Mouse (Mus musculus): Measurements from ENCODE around the gene Zfp872. TPM values are rescaled to one million over a fixed set of nuclear protein-coding genes. Genes with fewer than 3 reads are reported as not detected.
"Not testable (repeated sequence)": the region's sequence is repeated elsewhere in the genome, so short reads cannot be mapped to it uniquely, and the experiment has no call there.

The Zfp872 gene
- polyA plus RNA-seq (2017; shearing (Covaris generic)) = not detected

DNA sequence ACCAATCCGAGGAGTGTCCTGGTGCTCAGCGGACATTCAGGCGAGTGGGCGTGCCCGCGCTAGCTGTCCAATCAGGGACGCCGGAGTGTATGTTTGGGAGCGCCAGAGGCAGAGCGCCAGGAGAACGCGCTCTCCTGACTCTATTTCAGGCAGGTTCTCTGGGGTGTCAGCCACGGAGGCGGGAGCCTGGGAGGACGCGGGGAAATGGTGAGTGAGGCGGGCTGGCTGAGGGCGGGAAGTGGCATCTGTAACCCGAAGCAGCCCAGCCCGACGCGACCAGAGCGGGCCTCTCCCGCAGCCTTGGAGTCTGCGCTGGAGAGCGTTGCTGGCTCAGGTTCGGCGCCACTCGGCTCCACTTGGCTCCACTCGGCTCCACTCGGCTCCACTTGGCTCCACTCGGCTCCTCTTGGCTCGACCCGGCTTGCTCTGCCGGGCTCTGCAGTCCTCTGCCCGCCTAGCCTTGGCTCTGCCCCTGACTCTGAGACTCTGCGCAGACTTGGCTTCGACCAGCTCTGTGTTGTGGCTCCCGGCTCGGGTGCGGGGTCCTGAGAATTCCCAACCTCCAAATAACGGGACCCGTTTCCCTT is at the start of gene Zfp872:
TSS of gene Zfp872 (plus strand) at position 66 of the 587 bp plus-strand sequence.
- ATAC-seq = no peak

DNA sequence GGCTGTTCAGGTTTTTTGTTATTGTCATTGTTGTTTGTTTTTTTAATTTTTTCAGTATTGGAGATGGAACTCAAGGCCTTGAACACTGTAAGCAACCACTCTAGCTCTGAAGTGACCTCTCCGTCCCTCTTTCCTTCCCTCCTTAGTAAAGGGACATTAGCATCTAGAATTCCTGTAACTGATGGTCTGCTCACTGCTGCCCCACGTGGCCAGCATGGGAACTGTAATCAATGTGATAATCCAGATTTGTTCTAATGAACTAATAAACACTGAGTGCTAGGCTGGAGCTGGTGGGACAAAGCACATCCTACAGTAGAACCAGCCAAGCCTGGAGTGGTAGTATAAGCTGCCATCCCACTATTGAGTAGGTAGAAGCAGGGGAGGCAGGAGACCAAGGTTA is 49.4 kb upstream of the Zfp872 start:
- no peak for ATAC-seq

GRCm38 (mm10) chr9:22139746-22140145 is 48.1 kb upstream of the Zfp872 start:
- ATAC-seq = no peak

DNA sequence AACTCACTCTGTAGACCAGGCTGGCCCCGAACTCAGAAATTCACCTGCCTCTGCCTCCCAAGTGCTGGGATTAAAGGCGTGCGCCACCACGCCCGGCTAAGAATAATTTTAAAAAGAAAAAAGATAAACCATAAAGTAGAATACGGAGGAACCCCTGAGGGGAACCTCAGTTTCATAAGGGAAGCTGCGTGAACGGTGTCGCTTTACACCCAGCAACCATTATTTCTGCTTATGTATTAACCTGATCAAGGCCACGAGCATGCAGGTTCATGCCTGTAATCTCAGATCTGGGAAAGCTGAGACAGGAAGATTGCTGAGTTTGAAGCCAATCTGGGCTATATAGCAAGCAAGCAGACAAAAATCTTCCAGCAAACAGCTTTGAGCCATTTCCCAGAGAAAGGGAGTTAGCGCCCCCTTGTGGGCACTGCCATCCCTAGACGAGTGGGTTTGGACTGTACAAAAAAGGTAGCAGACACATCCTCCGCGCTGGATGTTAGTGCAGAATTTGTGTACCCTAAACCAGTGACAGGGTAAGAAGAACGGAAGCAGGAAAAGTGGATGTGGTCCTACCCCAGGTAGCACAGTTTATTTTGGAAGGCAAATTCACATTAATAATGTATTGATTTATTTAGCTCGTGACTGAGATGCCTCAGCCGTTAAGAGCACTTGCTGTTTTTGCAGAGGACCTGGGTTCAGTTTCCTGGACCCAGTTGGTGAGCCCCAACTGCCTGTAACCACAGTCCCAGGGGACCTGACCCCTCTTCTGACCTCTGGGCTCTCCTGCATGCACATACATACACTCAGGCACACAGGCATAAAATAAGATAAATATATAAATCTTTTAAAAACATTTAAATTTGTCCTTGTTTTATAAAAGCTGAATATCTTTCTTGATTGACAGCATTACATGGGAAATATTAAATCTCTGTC is 44.5 kb upstream of the Zfp872 start:
- peak; percentile 93 for ATAC-seq

DNA sequence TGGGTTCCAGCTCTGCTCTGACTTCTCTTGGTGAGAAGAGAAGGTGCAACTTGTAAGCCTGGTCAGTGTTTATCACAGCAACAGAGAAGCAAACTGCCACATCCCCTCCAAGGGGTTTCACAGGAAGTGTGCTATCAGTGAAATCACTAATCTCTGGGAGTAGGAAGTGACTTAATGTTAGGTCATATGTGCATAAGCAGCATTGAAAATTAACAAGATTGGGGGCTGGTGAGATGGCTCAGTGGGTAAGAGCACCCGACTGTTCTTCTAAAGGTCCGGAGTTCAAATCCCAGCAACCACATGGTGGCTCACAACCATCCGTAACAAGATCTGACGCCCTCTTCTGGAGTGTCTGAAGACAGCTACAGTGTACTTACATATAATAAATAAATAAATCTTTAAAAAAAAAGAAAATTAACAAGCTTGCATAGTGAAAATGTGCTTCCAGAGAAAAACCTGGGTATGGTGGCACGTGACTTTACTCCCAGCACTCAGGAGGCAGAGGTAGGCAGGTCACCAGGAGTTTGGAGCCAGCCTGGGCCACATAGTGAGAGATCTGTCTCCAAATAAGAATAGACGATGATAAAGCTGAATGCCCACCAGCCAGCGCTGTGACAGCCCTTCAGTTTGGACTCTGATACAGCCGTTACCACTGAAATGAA is 43.5 kb upstream of the Zfp872 start:
- no peak for ATAC-seq

DNA sequence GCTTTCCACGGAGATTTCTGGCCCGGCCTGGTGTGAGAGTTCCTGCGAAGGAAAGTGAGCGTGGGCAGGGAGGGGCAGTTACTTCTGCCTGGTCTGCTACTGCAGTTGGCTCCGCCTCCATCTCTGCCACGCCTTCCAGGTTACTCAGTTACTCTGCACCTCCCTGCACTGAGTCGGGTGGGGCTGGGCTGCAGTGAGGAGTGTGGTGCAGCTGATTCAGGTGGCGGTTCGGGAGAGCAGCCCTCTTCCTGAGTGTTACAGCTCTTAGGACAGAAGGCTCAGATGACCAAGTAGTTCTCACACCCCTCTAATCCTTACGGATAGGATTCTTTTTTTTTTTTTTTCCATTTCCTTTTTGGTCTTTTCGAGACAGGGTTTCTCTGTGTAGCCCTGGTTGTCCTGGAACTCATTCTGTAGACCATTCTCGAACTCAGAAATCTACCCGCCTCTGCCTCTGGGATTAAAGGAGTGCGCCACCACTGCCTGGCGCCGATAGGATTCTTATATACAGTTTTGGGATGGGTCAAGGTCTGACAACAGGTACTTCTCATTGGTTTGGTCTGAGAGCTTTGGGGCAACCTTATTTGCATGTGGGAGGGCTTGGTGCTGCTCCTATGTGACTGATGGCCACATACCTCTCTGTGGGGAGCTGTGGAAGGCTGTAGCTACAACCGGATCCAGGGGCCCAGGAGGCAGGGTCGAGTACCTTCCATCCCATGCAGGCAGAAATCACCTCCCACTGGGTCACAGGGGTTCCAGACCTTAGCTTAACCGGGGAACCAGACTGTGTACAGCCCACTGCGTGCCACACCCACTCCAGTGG is 38.3 kb upstream of the Zfp872 start:
- ATAC-seq = no peak

GRCm38 (mm10) chr9:22150249-22150693 is 37.6 kb upstream of the Zfp872 start:
- ATAC-seq = not testable (repeated sequence)

- no peak for ATAC-seq
Measured at GRCm38 (mm10) chr9:22150946-22151345, 36.9 kb upstream of the Zfp872 start.

DNA sequence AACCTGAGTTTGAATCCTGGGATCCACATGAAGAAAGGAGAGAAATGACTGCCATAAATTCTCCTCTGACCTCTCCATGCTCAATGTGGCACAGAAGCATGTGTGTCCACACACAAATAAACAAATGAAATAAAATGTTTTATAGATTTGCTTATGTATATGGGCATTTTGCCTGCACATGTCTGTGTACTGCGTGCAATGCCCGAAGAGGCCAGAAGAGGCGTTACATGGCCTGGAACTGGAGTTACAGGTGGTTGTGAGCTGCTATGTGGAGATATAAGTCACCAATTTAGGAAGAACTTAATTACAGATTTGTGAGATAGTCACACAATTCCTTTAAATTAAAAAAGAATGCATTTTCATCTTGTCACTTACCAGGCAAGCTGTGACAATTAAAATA is 34.1 kb upstream of the Zfp872 start:
- ATAC-seq = no peak

GRCm38 (mm10) chr9:22155614-22156013 is 32.3 kb upstream of the Zfp872 start:
- peak; percentile 59 for ATAC-seq

DNA sequence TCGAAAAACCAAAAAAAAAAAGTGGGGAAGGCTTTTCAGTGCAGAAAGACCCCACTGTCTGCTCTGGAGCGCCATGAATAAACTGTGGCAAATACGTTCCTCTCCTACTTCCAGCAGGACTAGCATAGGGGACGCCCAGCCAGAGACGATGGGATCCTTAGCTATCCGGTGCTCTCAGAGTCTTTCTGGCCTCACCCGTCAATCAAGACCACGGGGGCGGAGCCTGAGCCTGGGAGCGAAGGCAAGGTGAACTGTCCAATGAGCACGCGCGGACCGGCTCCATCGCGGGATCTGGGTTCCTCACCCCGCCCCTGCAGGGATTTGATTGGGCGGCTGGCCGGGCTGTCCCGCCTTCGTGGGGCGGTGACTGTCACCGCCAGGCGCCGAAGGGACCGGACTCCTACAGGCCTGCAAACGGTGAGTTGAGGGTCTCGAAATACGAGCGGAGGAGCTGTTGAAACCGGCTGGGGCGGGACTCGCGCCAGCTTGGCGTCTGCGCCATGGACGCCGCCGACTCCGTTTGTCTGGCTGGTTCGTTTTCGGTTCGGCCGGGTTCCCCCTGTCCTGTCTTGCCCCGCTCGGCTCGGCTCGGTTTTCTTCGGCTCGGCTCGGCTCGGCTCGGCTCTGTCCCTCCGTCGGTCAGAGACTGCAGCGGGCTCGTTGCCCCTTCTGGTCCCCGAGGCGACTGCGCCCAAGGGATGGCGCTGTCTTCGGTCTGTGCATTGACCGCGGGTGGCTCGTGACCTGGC is 31.2 kb upstream of the Zfp872 start, which contains the start of gene Pigyl:
TSS of gene Pigyl (plus strand) at position 350 of the 749 bp plus-strand sequence.
- ATAC-seq = peak; percentile 94

GRCm38 (mm10) chr9:22157516-22158265 is 30.2 kb upstream of the Zfp872 start:
- ATAC-seq = no peak

DNA sequence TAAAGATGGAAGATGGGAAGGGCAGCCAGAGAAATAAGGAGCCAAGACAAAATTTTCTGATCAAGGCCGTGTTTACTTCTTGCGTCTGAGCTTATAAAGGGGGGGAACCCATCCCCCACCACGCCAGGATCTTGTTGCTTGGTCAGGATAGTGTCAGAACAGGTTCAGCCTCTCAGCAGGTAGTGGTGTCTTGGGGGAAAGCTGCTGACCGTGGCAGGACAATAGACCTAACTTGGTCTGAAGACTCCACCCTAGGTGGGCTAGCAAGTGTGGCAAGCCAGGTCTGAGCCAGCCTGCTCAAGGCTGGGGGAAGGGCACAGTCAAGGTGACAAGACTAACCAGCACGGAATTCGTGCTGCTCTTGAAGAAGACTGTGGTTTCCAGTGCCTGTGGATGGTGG is 26.6 kb upstream of the Zfp872 start:
- ATAC-seq = no peak

DNA sequence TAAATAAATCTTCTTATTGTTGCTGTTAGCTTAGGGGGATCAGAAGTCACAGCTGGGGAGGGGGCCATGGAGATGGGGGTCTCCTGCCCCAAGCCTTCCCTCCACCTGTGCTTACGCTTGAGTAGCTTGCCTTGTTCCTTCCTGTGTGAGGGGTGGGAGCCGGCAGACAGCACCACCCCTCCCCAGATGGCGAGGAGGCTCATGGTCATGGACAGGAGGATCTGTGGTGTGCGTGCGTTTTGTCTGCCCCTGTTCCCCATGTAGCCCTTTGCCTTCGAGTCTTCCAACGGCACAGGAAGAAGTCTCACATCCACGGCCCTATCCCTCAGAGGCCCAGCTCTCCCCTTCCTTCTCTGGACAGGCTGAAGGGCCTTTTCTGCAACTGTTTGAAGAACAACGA is 25.6 kb upstream of the Zfp872 start:
- ATAC-seq = no peak

DNA sequence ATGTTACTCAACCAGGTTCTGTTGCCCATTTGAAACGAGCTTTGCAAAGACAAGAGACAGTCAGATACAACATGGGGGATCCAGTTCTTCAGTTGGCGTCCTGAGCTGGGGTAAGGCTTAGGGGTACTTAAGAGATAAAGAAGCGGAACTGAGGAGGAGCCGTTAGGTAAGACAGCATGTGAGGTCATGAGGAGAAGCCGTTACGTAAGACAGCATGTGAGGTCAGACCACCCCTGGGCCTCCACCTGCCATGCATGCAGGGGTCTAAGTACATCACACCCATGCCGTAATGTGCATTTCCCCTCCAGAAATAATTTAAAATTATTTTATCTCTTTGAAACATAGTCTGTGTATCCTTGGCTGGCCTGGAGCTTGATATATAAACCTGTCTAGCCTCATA is 25.0 kb upstream of the Zfp872 start:
- no peak for ATAC-seq

DNA sequence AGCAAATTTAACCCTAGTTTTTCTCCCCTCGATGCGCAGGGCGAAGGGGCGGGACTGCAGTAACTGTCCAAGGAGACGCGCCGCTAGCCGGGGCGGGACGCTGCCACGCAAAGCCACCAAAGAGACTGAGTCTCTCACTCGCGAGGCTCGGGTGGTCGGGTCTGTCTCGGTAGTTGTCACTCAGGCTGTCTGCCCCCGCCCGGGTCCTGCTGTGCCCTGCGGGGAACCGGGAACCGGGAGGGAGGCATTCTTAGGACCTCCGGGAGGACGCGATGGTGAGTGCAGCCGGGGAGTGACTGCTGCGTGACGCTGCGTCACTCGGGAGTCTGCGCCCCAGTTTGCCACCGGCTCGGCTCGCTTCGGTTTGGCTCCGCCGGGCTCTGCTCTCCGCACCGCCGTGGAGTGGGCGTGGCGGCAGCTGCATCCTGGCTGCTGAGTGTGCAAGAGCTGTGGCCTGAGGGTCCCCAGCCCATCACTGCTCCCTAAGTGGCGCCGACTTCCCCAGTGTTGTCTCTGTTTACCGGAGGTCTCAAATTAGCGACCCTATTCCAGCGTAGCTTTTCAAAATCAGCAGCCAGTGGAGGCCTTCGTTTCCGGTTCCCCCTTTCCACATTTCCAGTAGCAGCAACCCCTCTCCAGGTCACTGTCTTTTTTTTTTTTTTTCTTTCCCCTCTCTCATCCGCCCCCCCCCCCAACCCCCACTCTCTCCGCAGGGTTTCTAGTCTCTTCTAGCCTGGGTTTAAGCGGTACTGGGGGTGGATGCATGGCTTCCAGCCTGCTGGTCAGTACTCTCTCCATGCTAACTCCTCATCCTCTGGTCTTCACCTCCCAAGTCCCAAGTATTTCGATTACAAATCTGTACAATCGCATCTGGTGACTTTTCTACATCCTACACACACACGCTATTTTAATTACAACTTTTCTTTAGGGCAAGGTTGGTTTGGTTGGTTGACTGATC is 22.9 kb upstream of the Zfp872 start:
- peak; percentile 88 for ATAC-seq

GRCm38 (mm10) chr9:22165964-22166363 is 21.9 kb upstream of the Zfp872 start:
- no peak for ATAC-seq

DNA sequence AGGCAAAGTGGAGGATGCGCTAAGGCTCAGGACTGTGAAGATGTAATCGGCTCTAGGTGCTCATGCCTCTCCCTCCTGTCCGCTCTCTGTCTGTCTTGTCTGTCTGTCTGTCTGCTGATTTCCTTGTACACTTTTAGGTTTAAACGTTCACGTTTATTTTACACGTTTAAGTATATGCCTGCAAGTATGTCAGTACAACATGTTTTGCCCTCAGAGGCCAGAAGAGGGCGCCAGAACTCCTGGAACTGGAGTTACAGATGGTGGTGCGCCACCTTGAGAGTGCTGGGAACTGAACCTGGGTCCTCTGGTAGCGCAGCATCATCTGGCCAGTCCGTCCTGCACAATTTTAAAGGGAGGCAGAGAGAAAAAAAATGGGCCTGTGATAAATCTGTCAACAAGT is 21.2 kb upstream of the Zfp872 start:
- no peak for ATAC-seq

DNA sequence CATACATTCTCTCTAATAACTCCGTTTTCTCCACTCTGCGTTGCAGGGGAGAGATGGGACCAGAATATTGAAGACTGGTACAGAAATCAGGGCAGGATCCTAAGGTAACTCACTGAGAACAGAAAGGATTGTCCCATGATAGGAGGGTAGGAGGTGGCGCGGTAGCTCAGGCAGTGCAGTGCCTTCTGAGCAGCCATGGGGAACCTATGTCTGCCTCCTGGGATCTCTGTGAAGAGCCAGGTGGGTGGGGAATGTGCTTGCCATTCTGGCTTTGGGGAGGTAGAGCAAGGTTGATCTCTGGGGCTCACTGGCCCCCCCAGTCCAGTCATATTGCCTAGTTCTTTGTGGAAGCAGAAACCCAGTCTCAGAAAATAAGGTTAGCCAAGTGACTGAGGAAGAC is 20.1 kb upstream of the Zfp872 start:
- no peak for ATAC-seq

GRCm38 (mm10) chr9:22169327-22169726 is 18.6 kb upstream of the Zfp872 start:
- no peak for ATAC-seq

Measured in CD4-positive, CD25-positive, alpha-beta regulatory T cell, adult 4 months (primary cell).